Mouse (Mus musculus) cerebellum, adult 2 months (tissue): ENCODE results near the gene Vcam1.

Experiments used
- CTCF ChIP-seq: fragments of 200-500 bp; IDR thresholded peaks from 2 replicates; pipeline ENCODE4 v1.5.1; 2011; ENCODE audit warnings: low read depth, mild to moderate bottlenecking, control low read depth, low read length, moderate library complexity, borderline replicate concordance; ENCODE audit not compliant: insufficient read depth
- POLR2A ChIP-seq: fragments of 200-500 bp; IDR thresholded peaks from 2 replicates; pipeline ENCODE4 v1.6.1; 2011; ENCODE audit warnings: low read length, control low read depth, borderline replicate concordance; ENCODE audit not compliant: insufficient read depth

GRCm38 (mm10) chr3:116120391-116120790 is 9.1 kb downstream of the Vcam1 start:
- TF ChIP-seq CTCF (no peak), POLR2A (no peak)
